Mouse (Mus musculus) liver, embryonic 16.5 days (tissue): ENCODE data around the gene Nfkbie. TPM values are rescaled to one million over a fixed set of nuclear protein-coding genes. Genes with fewer than 3 reads are reported as not detected.

Experiments used
- ATAC-seq: fragments of 200-750 bp; cut with Nextera tagmentation; 2 replicates; pipeline ENCODE4 v1.8.0; 2017; ENCODE audit warnings: low read depth, mild to moderate bottlenecking, moderate number of reproducible peaks, moderate library complexity
- H3K27ac ChIP-seq: fragments of 300-500 bp; sonication (generic); 2 replicates; pipeline ENCODE4 v1.5.1; 2014; ENCODE audit warnings: mild to moderate bottlenecking, low read length
- H3K27me3 ChIP-seq: fragments of 300-500 bp; sonication (generic); 2 replicates; pipeline ENCODE4 v1.6.1; 2014; ENCODE audit warnings: low read depth, low read length, mixed read lengths; ENCODE audit not compliant: control insufficient read depth, insufficient read depth
- H3K36me3 ChIP-seq: fragments of 300-500 bp; sonication (generic); 2 replicates; pipeline ENCODE4 v1.6.1; 2014; ENCODE audit warnings: mild to moderate bottlenecking; ENCODE audit not compliant: control insufficient read depth, insufficient read depth
- H3K4me1 ChIP-seq: fragments of 300-500 bp; sonication (generic); 2 replicates; pipeline ENCODE4 v1.6.1; 2014; ENCODE audit warnings: low read depth, low read length, mixed read lengths; ENCODE audit not compliant: control insufficient read depth
- H3K4me2 ChIP-seq: fragments of 300-500 bp; sonication (generic); 2 replicates; pipeline ENCODE4 v1.6.1; 2014; ENCODE audit warnings: low read depth, low read length, mixed read lengths
- H3K4me3 ChIP-seq: fragments of 300-500 bp; sonication (generic); 2 replicates; pipeline ENCODE4 v1.5.1; 2014; ENCODE audit warnings: low read depth, mild to moderate bottlenecking, low read length
- H3K9ac ChIP-seq: fragments of 300-500 bp; sonication (generic); 2 replicates; pipeline ENCODE4 v1.6.1; 2014; ENCODE audit warnings: low read depth, low read length
- H3K9me3 ChIP-seq: fragments of 300-500 bp; sonication (generic); replicated peaks from 2 replicates; pipeline ENCODE4 v1.6.1; 2016; ENCODE audit warnings: low read length; ENCODE audit not compliant: control insufficient read depth
- WGBS: fragments of 180-500 bp; shearing (Covaris S2); extraction: QIAGEN DNeasy Blood & Tissue Kit; methylation state at CpG from one replicate; pipeline ENCODE4 v1.1.7; 2014; ENCODE audit not compliant: insufficient replicate concordance; 5-methylcytosine and 5-hydroxymethylcytosine counted together
- polyA plus RNA-seq: library from polyadenylated mRNA; unstranded; fragments of >200 nt; fragmentation: Nextera tagmentation; extraction: Ambion mirVana; gene quantifications from 2 replicates; pipeline ENCODE4 v1.2.1, GENCODE M21; 2015

Gene Nfkbie
- polyA plus RNA-seq, 1 experiment from 2014 or later = 1.8 TPM

- Histone ChIP-seq H3K9ac (peak overlapping the region; percentile 58; the same call in 1 of the 2 replicates), H3K4me2 (peak overlapping the region; percentile 95), H3K4me1 (peaks cover 18% of the 10 kb centered on the region), H3K9me3 (no peaks in the 10 kb centered on the region), H3K27ac (no peak overlapping the region), H3K4me3 (peak overlapping the region; percentile 72), H3K27me3 (peaks cover 26% of the 10 kb centered on the region), H3K36me3 (no peaks in the 10 kb centered on the region)
- WGBS = 1% methylated on average over 14 of the region's 14 CpGs
- no peak for ATAC-seq
These were observed 595 bp downstream of the Nfkbie start for GRCm38 (mm10) chr17:45556107-45556489.

- Histone ChIP-seq H3K4me1 (peaks cover 18% of the 10 kb centered on the region), H3K9me3 (no peaks in the 10 kb centered on the region), H3K4me3 (peak overlapping the region; percentile 72), H3K9ac (0 out of 2 replicates have a peak overlapping the region, but pooled peaks have one; percentile 58), H3K36me3 (no peaks in the 10 kb centered on the region), H3K4me2 (peak overlapping the region; percentile 95), H3K27ac (no peak overlapping the region), H3K27me3 (peaks cover 21% of the 10 kb centered on the region)
- 36% methylated on average over 3 of the region's 3 CpGs for WGBS
- ATAC-seq = no peak
These were observed 1.2 kb downstream of the Nfkbie start for GRCm38 (mm10) chr17:45556514-45557245.

GRCm38 (mm10) chr17:45557246-45557824, 1.8 kb downstream of the Nfkbie start:
- Histone ChIP-seq H3K9me3 (no peaks in the 10 kb centered on the region), H3K4me2 (peak overlapping the region; percentile 34), H3K36me3 (no peaks in the 10 kb centered on the region), H3K9ac (no peak overlapping the region), H3K4me3 (0 out of 2 replicates have a peak overlapping the region, but pooled peaks have one; percentile 5), H3K27me3 (peaks cover 18% of the 10 kb centered on the region), H3K27ac (no peak overlapping the region), H3K4me1 (peaks cover 16% of the 10 kb centered on the region)
- ATAC-seq = 0 out of 2 replicates have a peak, but pooled peaks have one; percentile 12
- 39% methylated on average over 7 of the region's 7 CpGs for WGBS

- Histone ChIP-seq H3K9me3 (no peaks in the 10 kb centered on the region), H3K4me3 (no peak overlapping the region), H3K27ac (no peak overlapping the region), H3K4me1 (peaks cover 16% of the 10 kb centered on the region), H3K27me3 (peaks cover 18% of the 10 kb centered on the region), H3K9ac (no peak overlapping the region), H3K4me2 (peak overlapping the region; percentile 34; the same call in 1 of the 2 replicates), H3K36me3 (no peaks in the 10 kb centered on the region)
- WGBS = 47% methylated on average over 16 of the region's 16 CpGs
- ATAC-seq = no peak
These were observed 2.7 kb downstream of the Nfkbie start for GRCm38 (mm10) chr17:45557998-45558862.

GRCm38 (mm10) chr17:45559732-45560525, 4.4 kb downstream of the Nfkbie start:
- H3K4me2 ChIP-seq = no peak overlapping the region
- H3K9ac ChIP-seq = no peak overlapping the region
- no peaks in the 10 kb centered on the region for H3K36me3 ChIP-seq
- H3K9me3 ChIP-seq = no peaks in the 10 kb centered on the region
- 74% methylated on average over 15 of the region's 15 CpGs for WGBS
- no peak overlapping the region for H3K27ac ChIP-seq
- H3K27me3 ChIP-seq = peaks cover 18% of the 10 kb centered on the region
- peaks cover 23% of the 10 kb centered on the region for H3K4me1 ChIP-seq
- no peak for ATAC-seq
- H3K4me3 ChIP-seq = no peak overlapping the region

- H3K27ac ChIP-seq = no peak overlapping the region
- peaks cover 16% of the 10 kb centered on the region for H3K4me1 ChIP-seq
- H3K9me3 ChIP-seq = no peaks in the 10 kb centered on the region
- no peak overlapping the region for H3K4me2 ChIP-seq
- no peaks in the 10 kb centered on the region for H3K27me3 ChIP-seq
- H3K36me3 ChIP-seq = peaks cover 17% of the 10 kb centered on the region
- no peak overlapping the region for H3K4me3 ChIP-seq
- no peak for ATAC-seq
- WGBS = 65% methylated on average over 12 of the region's 12 CpGs
- H3K9ac ChIP-seq = no peak overlapping the region
These were observed 7.7 kb downstream of the Nfkbie start for GRCm38 (mm10) chr17:45563216-45563615.

GRCm38 (mm10) chr17:45563655-45564530, 8.4 kb downstream of the Nfkbie start, which contains the start of gene Slc35b2:
Slc35b2 (plus strand) TSS chr17:45563874.
- H3K4me2 ChIP-seq = peak within 1 kb of the TSS; percentile 77
- 0% methylated on average over 46 of the region's 61 CpGs for WGBS
- H3K9me3 ChIP-seq = no peaks in the 10 kb centered on the region
- H3K9ac ChIP-seq = peak within 1 kb of the TSS; percentile 77
- H3K27ac ChIP-seq = peak within 1 kb of the TSS; percentile 39; the same call in 1 of the 2 replicates
- ATAC-seq = peak; percentile 86
- H3K36me3 ChIP-seq = peaks cover 23% of the 10 kb centered on the region
- H3K4me3 ChIP-seq = peak within 1 kb of the TSS; percentile 69
- H3K4me1 ChIP-seq = peaks cover 16% of the 10 kb centered on the region
- H3K27me3 ChIP-seq = no peaks in the 10 kb centered on the region
